Mouse (Mus musculus): ENCODE results near the gene Gm20696. TPM values are rescaled to one million over a fixed set of nuclear protein-coding genes. Genes with fewer than 3 reads are reported as not detected.

Gene Gm20696
- 2.5 and 3.0 TPM in 2 replicates for polyA plus RNA-seq (2014; fragmentation: Nextera tagmentation; extraction: Ambion mirVana)

DNA sequence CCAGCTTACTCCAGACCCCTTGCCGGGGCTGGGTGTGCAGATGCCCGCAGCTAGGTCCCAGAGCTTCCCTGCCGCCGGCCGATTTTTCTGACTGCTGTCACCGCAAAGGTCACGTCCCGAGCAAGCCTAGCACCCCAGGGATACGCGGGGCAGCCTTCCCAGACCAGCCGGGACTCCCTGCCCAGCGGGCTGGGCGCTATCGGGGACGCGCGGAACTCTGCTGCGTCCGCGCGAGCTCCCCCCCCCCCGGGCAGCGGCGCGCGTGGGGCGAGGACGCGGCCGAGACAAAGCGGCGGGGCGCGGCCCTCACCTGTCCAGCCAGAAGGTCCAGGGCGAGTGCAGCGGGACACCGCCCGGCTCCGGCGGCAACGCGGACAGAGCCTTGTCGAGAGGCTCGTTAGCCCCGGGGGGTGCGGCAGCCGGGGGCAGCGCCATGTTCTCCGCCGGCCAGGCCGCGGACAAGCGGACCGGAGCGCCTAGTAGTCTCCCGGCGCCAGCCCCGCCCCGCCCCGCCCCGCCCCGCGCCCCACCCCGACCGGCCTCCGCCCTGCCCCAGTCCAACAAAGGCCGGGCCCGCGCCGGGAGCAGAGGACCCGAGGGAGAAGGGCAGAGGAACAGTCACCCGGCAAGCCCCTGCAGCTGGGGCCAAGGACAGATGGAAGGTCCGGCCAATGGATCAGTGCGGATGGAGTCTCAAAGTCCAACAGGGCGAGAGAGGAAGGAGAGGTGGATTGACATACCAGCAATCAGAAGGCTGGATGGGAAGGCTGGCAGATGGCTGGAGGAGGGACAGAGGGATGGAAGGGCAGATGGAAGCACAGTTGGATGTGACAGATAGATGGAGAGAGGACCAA lies at the start of gene Gm20696, which contains the start of gene Eif4e3:
Gm20696 (minus strand) TSS at position 480 of the 854 bp plus-strand sequence.
Eif4e3 (minus strand) TSS at position 454 of the 854 bp plus-strand sequence.
- ATAC-seq (replicated peaks; ENCODE audit: insufficient number of reproducible peaks, low FRiP score, low TSS enrichment, low read depth) (peak; percentile 69), DNase-seq (ENCODE audit: low spot score) (peak; percentile 61)
- H3K27me3 ChIP-seq (ENCODE audit: control insufficient read depth, insufficient read depth, low read length), result no peaks in the 10 kb centered on the region
- H3K9ac ChIP-seq (replicated peaks; ENCODE audit: low read length), result peak within 1 kb of the TSS; percentile 87
- no peaks in the 10 kb centered on the region for H3K9me3 ChIP-seq (replicated peaks; ENCODE audit: control insufficient read depth, low read length)
- peak within 1 kb of the TSS; percentile 91 for H3K4me2 ChIP-seq (ENCODE audit: low read depth, low read length)
- WGBS, result under 1% methylated on average over 70 of the region's 75 CpGs
- H3K36me3 ChIP-seq (replicated peaks; ENCODE audit: control insufficient read depth, insufficient read depth, low read depth, low read length), result no peaks in the 10 kb centered on the region
- H3K27ac ChIP-seq (replicated peaks; ENCODE audit: low read depth, low read length), result 0 out of 2 replicates have a peak within 1 kb of the TSS, but pooled peaks have one; percentile 10
- H3K4me1 ChIP-seq (ENCODE audit: control insufficient read depth, insufficient read depth, low read length), result no peaks in the 10 kb centered on the region; the same call in 1 of the 2 replicates
- peak within 1 kb of the TSS; percentile 57 for H3K4me3 ChIP-seq (ENCODE audit: low read depth, low read length)

- DNase-seq (ENCODE audit: low spot score) (no peak), ATAC-seq (replicated peaks; ENCODE audit: insufficient number of reproducible peaks, low FRiP score, low TSS enrichment, low read depth) (no peak)
- H3K36me3 ChIP-seq (replicated peaks; ENCODE audit: control insufficient read depth, insufficient read depth, low read depth, low read length), result no peaks in the 10 kb centered on the region
- H3K4me1 ChIP-seq (ENCODE audit: control insufficient read depth, insufficient read depth, low read length), result no peaks in the 10 kb centered on the region
- H3K27ac ChIP-seq (replicated peaks; ENCODE audit: low read depth, low read length), result no peak overlapping the region
- WGBS, result 69% methylated on average over 6 of the region's 6 CpGs
- H3K4me3 ChIP-seq (ENCODE audit: low read depth, low read length), result no peak overlapping the region
- H3K9me3 ChIP-seq (replicated peaks; ENCODE audit: control insufficient read depth, low read length), result no peaks in the 10 kb centered on the region
- no peak overlapping the region for H3K9ac ChIP-seq (replicated peaks; ENCODE audit: low read length)
- H3K4me2 ChIP-seq (ENCODE audit: low read depth, low read length), result no peak overlapping the region
- no peaks in the 10 kb centered on the region; the same call in 1 of the 2 replicates for H3K27me3 ChIP-seq (ENCODE audit: control insufficient read depth, insufficient read depth, low read length)
Measured at GRCm38 (mm10) chr6:99715913-99716312, 49.3 kb upstream of the Gm20696 start.

DNA sequence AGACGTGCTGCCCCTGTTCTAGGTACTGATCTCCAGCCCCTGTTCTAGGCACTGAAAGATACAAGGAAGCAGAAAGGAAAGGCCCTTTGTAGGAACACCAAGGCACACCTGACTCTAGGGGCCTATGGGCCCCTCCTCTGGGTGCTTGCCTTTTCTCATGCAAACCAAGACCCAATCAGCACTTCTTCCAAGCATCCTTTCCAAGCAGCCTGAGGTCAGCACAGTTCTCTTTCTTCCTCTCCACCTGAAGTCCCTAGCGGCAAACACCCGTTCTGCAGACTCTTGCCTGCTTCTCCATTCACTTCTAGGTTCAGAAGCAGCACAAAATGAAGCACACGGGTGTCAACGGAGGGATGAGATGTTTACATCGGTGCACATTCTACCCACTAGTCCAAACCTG lies 48.6 kb upstream of the Gm20696 start:
- Histone ChIP-seq H3K4me2 (ENCODE audit: low read depth, low read length) (no peak overlapping the region), H3K9me3 (replicated peaks; ENCODE audit: control insufficient read depth, low read length) (no peaks in the 10 kb centered on the region), H3K36me3 (replicated peaks; ENCODE audit: control insufficient read depth, insufficient read depth, low read depth, low read length) (no peaks in the 10 kb centered on the region), H3K4me1 (ENCODE audit: control insufficient read depth, insufficient read depth, low read length) (no peaks in the 10 kb centered on the region), H3K27me3 (ENCODE audit: control insufficient read depth, insufficient read depth, low read length) (no peaks in the 10 kb centered on the region; the same call in 1 of the 2 replicates), H3K4me3 (ENCODE audit: low read depth, low read length) (no peak overlapping the region), H3K27ac (replicated peaks; ENCODE audit: low read depth, low read length) (no peak overlapping the region), H3K9ac (replicated peaks; ENCODE audit: low read length) (no peak overlapping the region)
- 60% methylated on average over 6 of the region's 6 CpGs for WGBS
- DNase-seq (ENCODE audit: low spot score) (no peak), ATAC-seq (replicated peaks; ENCODE audit: insufficient number of reproducible peaks, low FRiP score, low TSS enrichment, low read depth) (no peak)

DNA sequence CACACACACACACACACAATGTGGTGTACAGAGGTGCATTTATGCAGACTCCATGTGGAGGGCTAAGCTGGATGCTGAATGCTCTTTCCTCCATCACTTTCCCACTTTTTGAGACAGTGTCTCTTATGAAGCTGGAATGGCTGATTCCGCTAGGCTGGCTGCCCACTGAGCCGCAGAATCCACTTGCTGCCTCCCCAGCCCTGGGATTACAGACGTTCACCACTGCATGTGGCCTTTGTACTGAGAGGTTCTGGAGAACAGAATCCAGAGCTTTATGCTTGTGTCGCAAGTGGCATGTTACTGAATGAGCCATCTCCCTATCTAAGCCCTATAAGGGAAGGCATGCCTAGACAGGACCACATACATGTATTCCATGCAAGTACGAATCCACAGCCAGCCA lies 46.7 kb upstream of the Gm20696 start:
- Histone ChIP-seq H3K4me3 (ENCODE audit: low read depth, low read length) (no peak overlapping the region), H3K4me2 (ENCODE audit: low read depth, low read length) (no peak overlapping the region), H3K4me1 (ENCODE audit: control insufficient read depth, insufficient read depth, low read length) (no peaks in the 10 kb centered on the region), H3K9ac (replicated peaks; ENCODE audit: low read length) (no peak overlapping the region), H3K9me3 (replicated peaks; ENCODE audit: control insufficient read depth, low read length) (no peaks in the 10 kb centered on the region), H3K27ac (replicated peaks; ENCODE audit: low read depth, low read length) (no peak overlapping the region), H3K27me3 (ENCODE audit: control insufficient read depth, insufficient read depth, low read length) (no peaks in the 10 kb centered on the region; the same call in 1 of the 2 replicates), H3K36me3 (replicated peaks; ENCODE audit: control insufficient read depth, insufficient read depth, low read depth, low read length) (no peaks in the 10 kb centered on the region)
- 84% methylated on average over 5 of the region's 5 CpGs for WGBS
- no peak for DNase-seq (ENCODE audit: low spot score)
- ATAC-seq (replicated peaks; ENCODE audit: insufficient number of reproducible peaks, low FRiP score, low TSS enrichment, low read depth), result no peak

DNA sequence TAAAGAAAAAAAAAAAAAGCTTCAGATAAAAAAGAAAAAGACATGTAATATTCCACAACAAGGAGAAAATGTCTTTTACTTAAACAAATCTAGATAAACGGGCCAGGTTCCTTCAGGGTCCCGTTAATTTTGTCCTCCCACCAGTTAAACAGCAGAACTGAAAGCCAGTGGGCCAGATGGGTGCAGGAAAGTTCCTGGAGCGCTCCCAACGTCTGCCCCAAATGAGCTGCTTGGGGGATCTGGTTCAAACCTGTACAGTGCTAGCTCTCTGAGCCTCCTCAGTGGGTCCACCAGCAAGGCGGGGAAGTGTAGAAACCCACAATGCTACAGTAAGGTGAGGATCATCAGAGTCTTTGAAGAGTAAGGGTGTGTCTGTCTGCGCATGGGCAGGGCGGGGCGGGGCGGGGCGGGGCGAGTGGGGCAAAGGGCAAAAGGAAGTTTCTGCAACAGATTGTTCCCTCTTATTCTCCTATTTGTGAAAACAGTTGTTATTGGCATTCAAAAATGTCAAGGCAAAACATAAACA lies 45.0 kb upstream of the Gm20696 start:
- Histone ChIP-seq H3K9me3 (replicated peaks; ENCODE audit: control insufficient read depth, low read length) (no peaks in the 10 kb centered on the region), H3K36me3 (replicated peaks; ENCODE audit: control insufficient read depth, insufficient read depth, low read depth, low read length) (no peaks in the 10 kb centered on the region), H3K27ac (replicated peaks; ENCODE audit: low read depth, low read length) (no peak overlapping the region), H3K4me2 (ENCODE audit: low read depth, low read length) (no peak overlapping the region), H3K4me1 (ENCODE audit: control insufficient read depth, insufficient read depth, low read length) (no peaks in the 10 kb centered on the region), H3K4me3 (ENCODE audit: low read depth, low read length) (no peak overlapping the region), H3K9ac (replicated peaks; ENCODE audit: low read length) (no peak overlapping the region), H3K27me3 (ENCODE audit: control insufficient read depth, insufficient read depth, low read length) (no peaks in the 10 kb centered on the region; the same call in 1 of the 2 replicates)
- no peak for DNase-seq (ENCODE audit: low spot score)
- whole genome bisulfite sequencing, result 70% methylated on average over 11 of the region's 11 CpGs
- no peak for ATAC-seq (replicated peaks; ENCODE audit: insufficient number of reproducible peaks, low FRiP score, low TSS enrichment, low read depth)

DNA sequence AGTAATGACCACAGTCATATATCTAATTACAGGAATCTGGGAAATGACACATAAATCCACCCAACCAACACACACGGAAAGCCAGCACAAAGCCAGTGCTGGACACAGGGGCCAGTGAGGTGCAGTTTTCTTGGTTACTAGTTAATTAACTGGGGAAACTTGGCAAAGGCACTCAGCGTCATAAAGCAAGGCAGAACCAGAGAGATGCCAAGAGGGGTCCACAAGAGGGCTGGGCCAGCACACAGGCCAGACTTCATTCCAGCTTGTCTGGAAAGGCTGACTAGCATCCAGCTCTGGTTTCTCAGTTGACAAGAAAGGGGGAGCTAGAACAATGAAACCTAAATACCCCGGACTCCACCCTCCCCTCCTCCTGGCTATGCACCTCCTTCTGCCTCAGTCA lies 33.9 kb upstream of the Gm20696 start:
- Histone ChIP-seq H3K4me3 (ENCODE audit: low read depth, low read length) (no peak overlapping the region), H3K27me3 (ENCODE audit: control insufficient read depth, insufficient read depth, low read length) (peaks cover 2% of the 10 kb centered on the region; the same call in 1 of the 2 replicates), H3K9ac (replicated peaks; ENCODE audit: low read length) (no peak overlapping the region), H3K4me2 (ENCODE audit: low read depth, low read length) (no peak overlapping the region), H3K36me3 (replicated peaks; ENCODE audit: control insufficient read depth, insufficient read depth, low read depth, low read length) (no peaks in the 10 kb centered on the region), H3K27ac (replicated peaks; ENCODE audit: low read depth, low read length) (no peak overlapping the region), H3K4me1 (ENCODE audit: control insufficient read depth, insufficient read depth, low read length) (no peaks in the 10 kb centered on the region), H3K9me3 (replicated peaks; ENCODE audit: control insufficient read depth, low read length) (no peaks in the 10 kb centered on the region)
- ATAC-seq (replicated peaks; ENCODE audit: insufficient number of reproducible peaks, low FRiP score, low TSS enrichment, low read depth) (no peak), DNase-seq (ENCODE audit: low spot score) (no peak)
- 55% methylated on average over 3 of the region's 3 CpGs for WGBS

- Histone ChIP-seq H3K27ac (replicated peaks; ENCODE audit: low read depth, low read length) (no peak overlapping the region), H3K4me3 (ENCODE audit: low read depth, low read length) (peak overlapping the region; percentile 84), H3K4me2 (ENCODE audit: low read depth, low read length) (peak overlapping the region; percentile 99), H3K9me3 (replicated peaks; ENCODE audit: control insufficient read depth, low read length) (no peaks in the 10 kb centered on the region), H3K27me3 (ENCODE audit: control insufficient read depth, insufficient read depth, low read length) (peaks cover 33% of the 10 kb centered on the region), H3K9ac (replicated peaks; ENCODE audit: low read length) (peak overlapping the region; percentile 84), H3K36me3 (replicated peaks; ENCODE audit: control insufficient read depth, insufficient read depth, low read depth, low read length) (no peaks in the 10 kb centered on the region), H3K4me1 (ENCODE audit: control insufficient read depth, insufficient read depth, low read length) (peaks cover 3% of the 10 kb centered on the region; the same call in 1 of the 2 replicates)
- peak; percentile 30 for DNase-seq (ENCODE audit: low spot score)
- ATAC-seq (replicated peaks; ENCODE audit: insufficient number of reproducible peaks, low FRiP score, low TSS enrichment, low read depth), result peak; percentile 40
- under 1% methylated on average over 107 of the region's 110 CpGs for WGBS
Measured at GRCm38 (mm10) chr6:99692916-99693841, 26.6 kb upstream of the Gm20696 start.

Data from embryonic facial prominence, embryonic 11.5 days (tissue).